Mouse (Mus musculus) R1 (cell line): ENCODE results near the gene 2310011J03Rik.

ENCODE experiments used
- DNase-seq: peaks from one replicate; pipeline ENCODE4 v3.0.0-alpha.2; 2018; ENCODE audit warnings: low read depth, low spot score

The 2310011J03Rik gene

DNA sequence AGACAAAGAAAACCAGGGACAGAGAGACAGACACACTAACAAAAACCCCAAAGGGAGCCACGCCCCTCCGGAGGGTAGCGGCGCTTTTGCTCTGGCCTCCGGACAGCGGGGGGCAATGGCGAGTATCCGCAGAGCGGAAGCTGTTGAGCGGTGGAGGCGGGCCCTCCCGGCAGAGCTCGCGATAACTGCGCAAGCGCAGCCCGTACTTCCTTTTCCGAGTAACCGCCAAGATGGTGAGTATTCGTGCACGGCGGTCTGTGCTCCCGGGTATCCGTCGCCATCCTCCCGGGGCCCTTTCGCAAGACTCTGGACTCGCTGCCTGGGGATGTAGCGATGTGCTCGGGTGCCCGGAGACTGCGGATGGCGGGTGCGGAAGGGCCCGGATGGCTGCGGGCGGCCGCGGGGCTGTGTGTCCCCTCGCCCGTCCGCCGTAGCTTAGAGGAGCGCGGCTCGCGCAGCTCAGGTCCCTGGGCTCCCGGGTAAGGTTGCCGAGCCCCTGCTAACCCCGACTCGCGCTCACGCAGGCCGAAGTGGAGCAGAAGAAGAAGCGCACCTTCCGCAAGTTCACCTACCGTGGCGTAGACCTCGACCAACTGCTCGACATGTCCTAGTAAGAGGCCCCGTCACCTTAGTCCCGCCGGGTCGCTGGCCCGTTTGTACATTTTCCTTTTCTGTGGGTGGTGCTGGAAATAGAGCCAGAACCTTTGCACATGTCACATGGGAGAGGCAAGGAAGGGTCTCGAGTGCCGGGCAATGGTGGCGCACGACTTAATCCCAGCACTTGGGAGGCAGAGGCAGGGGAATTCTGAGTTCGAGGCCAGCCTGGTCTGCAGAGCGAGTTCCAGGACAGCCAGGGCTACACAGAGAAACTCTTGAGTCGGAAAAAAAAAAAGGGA lies 27.8 kb downstream of the 2310011J03Rik start, which contains the start of gene Rps15:
Rps15 (plus strand) TSS at position 203 of the 896 bp plus-strand sequence.
- peak; percentile 98 for DNase-seq

DNA sequence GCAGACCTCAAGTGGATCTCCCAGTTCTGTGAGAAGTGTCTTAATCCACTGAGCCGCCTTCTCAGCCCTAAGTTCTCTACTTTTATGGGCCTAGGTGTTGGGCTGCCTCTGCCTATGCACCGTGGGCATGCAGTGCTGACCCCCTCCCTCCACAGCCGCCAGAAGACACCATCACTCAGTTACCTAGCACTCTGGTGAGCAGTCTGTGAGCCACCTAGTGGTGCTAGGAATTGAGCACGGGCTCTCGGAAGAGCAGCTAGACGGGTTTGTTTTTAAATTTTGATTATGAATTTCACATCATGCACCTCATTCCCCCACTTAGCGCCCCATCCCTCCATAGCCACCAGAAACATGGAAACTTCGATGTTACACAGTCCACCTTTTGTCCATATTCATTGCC lies 31.7 kb downstream of the 2310011J03Rik start:
- peak; percentile 38 for DNase-seq

DNA sequence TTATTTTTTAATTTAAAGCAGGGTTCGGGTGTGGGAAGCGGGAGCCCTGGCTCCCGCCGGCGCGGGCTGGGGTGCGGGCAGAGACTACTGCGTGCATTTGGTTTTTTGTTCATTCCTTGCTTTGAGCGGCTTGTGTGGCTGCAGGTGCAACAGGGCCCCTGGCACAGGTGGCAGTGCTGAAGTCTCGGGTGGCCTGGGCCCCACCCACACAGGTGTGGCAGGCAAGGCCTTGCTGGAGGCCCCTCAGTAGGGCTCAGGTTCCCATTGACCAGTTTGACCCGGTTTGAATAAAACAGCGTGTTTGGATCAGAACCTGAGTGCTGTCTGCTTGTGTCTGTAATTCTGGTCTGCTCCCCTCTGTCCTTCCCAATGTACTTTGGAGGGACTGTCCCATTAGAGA lies 32.2 kb downstream of the 2310011J03Rik start:
- no peak for DNase-seq

DNA sequence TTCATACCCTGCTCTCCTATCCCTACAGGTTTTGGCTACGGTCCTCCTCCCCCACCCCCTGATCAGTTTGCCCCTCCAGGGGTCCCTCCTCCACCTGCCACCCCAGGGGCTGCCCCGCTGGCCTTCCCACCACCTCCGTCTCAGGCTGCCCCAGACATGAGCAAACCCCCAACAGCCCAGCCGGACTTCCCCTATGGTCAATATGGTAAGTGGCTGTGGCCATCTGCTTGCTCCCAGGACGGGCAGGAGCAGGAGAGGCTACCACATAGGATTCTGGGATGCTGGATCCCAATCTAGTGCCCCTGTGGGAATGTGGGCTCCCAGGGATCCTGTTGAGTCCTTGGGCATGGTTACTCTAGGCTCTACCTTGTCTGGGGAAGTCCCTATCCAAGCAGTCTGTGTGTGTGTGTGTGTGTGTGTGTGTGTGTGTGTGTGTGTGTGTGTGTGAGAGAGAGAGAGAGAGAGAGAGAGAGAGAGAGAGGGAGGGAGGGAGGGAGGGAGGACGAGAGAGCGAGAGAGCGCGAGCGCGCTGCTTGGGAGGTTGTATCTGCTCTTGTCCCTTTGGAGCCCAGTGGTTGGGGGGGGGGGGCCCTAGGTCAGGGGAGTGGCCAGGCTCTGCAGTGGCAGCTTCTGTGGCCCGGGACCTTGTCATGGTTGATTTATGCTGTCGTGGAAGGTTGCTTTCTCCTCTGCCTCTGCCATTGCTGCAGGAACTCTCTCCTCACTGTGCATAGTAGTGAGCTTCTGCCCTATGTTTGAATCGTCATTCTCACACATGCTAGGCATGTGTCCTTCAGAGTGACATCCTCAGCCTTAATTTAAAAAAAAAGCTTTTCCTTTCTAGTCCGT lies 34.9 kb downstream of the 2310011J03Rik start:
- no peak for DNase-seq

DNA sequence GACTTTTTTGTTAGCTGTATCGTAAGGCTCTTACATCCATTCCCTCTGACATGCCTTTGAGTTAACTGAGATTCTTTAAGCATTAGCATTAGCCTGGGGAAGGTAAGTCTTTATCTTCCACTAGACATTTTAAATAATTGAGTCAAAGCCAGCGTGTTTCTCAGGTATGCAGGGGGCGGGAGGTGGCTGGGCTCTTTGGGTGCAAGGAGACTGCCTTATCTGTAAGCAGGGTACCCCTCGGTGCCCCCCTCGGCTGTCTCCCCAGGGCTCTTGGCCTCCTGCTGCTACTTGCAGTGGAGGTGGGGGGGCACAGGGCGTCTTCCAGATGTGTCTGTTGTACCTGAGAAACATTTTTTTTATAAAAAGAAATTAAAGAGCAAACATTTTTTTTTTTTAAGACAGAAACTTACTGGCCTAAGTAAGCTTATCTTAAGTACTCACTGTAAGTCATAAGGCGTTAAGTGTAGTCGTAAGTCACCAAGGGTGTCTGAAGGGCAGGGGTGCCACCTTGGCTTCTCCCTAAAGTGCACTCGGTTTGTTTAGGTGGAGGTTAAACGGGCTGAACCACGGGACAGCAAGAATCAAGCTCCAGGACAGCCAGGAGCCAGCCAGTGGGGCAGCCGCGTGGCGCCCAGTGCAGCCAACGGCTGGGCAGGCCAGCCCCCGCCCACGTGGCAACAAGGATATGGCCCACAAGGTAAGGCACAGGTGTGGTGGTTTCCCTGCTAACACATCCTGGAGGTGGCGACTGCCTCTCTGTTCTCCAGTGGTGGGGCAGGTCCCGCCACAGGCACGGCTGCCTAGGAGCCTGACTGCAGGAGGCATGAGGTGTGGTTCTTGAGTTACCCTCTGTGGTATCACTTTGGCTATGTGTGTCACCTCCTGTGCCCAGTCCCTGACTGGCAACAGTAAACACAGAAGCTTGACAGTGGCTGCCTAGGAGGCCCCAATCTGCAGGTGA lies 37.6 kb downstream of the 2310011J03Rik start:
- DNase-seq = no peak

DNA sequence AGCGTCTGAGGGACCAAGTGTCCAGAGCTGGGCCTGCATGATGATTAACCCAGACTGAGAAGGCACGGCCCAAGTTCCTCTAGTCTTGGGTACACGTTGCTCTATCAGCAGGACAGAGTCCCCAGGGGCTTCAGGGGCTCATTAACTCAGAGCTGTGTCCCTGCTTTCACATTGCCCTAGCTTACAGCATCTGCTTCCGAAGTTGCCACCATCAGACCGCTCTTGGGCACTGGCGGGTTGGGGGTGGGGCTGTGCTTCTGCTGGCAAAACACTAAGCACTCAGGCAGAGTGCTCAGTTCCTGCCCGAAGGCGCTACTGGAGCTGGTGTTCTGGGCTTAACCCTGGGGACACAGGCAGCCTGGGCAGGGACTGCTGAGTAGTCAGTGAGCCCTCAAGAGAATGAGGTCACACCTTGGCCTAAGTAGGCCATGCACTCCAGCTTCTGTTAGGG lies 38.4 kb downstream of the 2310011J03Rik start:
- no peak for DNase-seq

DNA sequence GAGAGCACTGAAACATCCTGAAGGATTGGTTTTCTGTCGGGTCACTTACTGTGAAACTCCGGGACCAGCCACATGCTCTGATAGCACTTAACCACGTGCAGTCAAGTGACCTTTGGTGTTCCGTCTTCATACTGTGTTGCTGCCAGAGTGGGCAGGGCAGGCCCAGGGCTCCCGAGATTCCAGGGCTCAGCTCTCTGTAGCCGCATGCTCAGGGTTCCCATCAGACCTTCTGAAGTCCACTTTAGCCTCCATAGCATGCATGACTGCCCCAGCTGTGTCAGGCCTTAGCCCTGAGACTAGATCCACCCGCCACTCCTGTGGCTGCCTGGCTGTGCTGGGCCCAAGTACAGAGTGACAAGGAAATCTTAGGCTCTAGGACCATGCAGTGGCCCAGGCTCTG lies 39.0 kb downstream of the 2310011J03Rik start:
- DNase-seq = no peak

DNA sequence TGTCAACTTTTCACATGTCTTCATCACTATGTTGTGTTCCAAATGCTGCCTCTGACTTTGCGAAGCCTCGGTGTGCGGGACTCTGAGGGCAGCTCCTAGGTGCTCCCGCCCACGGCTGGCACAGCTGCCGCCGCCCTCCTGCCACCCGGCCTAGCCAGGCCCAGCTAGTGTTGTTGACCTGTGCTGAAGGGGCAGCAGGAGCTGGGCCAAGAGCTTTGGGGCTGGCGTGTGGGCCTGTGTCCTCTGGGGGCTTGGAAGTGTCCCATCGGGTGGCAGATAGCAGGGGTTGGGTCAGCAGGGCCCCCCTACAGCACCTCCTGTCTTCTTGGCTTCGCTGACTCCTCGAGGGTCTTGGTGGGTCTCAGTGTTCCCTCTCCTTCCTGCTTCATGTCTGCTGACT lies 41.1 kb downstream of the 2310011J03Rik start:
- no peak for DNase-seq

DNA sequence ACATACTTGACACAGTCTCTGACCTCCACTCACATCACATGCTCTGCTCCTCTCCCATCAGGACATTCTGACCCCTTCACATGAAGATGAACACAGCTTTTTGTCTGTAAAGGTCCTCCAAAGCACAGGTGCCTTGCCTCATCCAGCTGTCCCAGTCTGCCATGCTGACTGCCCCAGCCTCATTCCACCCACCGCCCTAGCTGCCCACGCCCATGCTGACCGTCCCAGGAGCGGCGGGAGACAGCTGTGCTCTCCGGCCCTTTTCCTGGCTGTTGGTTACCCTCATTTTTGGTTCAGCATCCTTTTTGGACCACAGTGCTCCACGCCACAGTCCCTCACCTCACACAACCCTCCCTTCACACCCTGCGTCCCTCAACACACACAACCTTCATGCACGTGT lies 41.9 kb downstream of the 2310011J03Rik start:
- DNase-seq = no peak

DNA sequence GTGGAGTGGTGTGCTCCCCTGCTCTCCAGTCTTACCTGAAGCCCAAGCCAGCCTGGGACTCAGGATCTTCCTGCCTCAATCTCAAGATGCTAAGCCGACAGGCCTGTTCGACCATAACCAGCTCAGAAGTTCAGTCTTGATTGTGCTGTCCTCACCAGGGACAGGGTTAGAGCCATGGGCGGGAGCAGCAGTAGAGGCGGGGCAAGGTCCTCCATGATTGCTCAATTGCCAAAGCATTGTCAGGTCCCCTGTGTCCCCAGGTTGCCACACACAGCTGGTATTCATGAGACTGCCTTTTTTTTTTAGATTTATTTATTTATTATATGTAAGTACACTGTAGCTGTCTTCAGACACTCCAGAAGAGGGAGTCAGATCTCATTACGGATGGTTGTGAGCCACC lies 44.1 kb downstream of the 2310011J03Rik start:
- no peak for DNase-seq

DNA sequence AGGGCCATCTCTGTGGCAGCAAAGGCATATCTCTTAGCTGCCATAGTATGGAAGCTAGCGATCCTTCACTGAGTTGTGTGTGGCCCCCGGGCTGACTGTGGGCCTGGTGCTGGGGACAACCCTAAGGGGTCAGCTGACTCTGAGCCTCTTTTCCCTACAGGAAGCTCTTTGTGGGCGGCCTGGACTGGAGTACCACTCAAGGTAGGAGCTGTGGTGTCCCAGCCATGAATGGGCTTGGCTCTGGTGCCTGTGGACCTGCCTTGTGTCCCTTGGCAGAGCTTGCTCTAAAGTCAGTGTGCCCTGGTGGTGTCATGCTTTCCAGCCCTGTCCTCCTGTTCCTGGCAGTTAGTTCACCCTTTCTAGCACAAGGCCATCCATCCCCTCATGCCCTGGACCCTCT lies 46.5 kb downstream of the 2310011J03Rik start:
- DNase-seq = no peak

DNA sequence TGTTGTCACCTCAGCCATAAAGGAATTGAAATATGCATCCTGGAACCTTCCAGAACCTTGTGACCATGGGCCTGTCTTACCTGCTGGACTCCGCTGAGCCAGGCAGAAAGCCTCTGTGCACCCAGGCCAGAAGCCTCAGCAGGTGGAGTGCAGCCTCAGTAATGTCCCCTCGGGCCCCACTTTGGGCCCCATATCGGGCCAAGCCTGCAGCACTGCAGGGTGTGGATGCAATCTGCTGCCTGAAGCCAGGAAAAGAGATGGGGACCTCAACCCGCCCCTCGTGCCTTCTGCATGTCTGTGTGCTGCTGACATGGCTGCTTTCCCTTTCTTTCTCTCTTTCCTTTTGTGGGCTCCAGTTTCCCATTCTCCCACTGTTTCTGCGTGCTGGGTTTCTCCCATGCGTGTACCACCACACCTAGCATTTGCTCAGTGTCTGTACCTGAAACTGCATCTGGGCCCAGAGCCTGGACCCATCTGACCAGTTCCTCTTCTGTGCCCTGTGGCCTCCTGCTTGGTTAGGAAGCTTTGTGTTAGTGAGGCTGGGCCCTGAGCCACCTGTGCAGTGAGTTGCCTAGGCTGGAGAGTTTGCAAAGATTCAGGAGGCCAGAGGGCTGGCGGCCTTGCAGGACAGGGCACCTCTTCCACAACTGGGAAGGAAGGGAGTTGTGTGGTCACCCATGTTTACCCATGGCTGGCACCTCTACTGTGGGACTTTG lies 48.3 kb downstream of the 2310011J03Rik start:
- DNase-seq = no peak

DNA sequence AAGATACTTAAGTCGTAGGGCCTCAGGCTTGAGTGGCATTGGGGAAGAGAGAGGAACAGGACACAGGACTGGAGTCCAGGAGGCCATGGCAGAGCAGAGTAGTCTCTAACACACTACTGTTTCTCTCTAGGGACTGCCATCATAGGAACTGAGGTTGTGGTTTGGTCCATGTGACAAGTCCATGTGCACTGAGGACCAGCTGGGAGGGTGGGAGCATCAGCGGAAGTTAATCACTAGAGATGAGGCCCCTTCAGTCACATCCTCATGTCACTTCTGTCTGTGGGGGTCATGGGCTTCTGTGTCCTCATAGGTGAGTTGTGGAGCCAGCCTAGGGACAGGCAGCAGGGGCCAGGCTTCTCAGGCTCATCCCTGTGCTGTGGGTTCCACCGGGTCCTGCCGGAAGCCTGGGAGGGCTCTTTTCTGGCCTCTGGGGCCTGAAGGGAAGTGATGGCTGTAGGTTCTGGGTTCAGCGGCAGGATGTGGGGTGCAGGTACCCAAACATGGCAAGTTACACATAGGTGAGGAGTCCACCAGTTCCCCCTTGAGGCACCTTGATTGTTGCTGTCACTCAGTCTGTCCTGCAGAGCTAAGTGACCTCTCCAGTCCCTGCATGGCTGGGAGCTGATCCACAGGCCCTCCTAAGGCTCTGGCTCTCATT lies 49.0 kb downstream of the 2310011J03Rik start:
- no peak for DNase-seq

DNA sequence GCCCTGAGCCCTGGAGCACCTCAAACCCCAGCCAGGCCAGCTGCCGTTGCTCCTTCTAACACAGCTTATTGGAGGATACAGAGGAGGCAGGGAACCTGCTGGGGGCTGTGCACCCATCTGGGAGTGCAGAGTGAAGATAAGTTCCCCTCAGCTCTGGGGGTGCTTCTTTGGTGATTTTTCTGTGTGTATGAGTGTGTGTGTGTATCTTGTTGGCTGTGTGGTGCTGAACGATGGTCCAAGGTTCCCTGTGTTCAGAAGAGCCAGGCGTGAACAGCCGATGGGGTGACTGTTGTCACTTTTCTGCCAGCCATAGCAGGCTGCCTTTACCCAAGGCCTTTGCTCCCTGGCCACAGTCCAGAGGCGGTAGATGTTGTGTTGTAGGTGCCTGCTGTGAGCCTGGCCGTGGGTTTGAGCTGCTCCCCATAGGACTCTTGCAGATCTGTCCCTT lies 49.6 kb downstream of the 2310011J03Rik start:
- DNase-seq = no peak

DNA sequence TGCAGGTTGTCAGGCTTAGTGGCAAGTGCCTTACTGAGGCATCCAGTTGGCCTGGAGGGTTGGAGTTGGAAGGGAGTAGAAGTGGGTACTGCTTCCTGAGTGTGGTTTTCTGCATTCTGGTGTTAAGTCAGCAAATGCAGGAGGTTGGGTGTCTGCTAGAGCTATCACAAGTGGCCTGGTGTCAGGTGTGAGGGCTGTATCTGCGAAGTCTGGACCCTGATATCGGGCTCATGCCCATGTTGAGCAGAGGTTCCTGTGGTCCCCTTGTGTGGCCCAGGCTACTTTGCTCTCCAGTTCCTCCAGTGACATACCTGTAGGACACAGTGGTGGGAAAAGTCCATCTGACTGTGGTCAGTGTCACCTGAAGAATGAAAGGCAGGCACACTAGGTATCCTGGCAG lies 50.2 kb downstream of the 2310011J03Rik start:
- no peak for DNase-seq
